Mouse (Mus musculus) liver, embryonic 11.5 days (tissue): ENCODE measurements around the gene Lhfpl2. TPM values are rescaled to one million over a fixed set of nuclear protein-coding genes. Genes with fewer than 3 reads are reported as not detected.

ENCODE experiments used
- ATAC-seq: fragments of 200-750 bp; cut with Nextera tagmentation; replicated peaks from 2 replicates; pipeline ENCODE4 v1.8.0; 2017; ENCODE audit warnings: moderate number of reproducible peaks, mild to moderate bottlenecking, moderate TSS enrichment, moderate library complexity; ENCODE audit not compliant: low FRiP score
- DNase-seq: peaks from one replicate; pipeline ENCODE4 v3.0.0-alpha.2; 2017; ENCODE audit warnings: low spot score
- H3K27ac ChIP-seq: fragments of 300-500 bp; sonication (generic); 2 replicates; pipeline ENCODE4 v1.5.1; 2014; ENCODE audit warnings: mild to moderate bottlenecking, low read depth, low read length, control low read depth
- H3K27me3 ChIP-seq: fragments of 300-500 bp; sonication (generic); replicated peaks from 2 replicates; pipeline ENCODE4 v1.6.1; 2014; ENCODE audit warnings: low read length, mixed read lengths; ENCODE audit not compliant: control insufficient read depth, insufficient read depth
- H3K36me3 ChIP-seq: fragments of 300-500 bp; sonication (generic); 2 replicates; pipeline ENCODE4 v1.6.1; 2014; ENCODE audit warnings: mild to moderate bottlenecking, low read length, moderate library complexity, mixed read lengths; ENCODE audit not compliant: control insufficient read depth, insufficient read depth
- H3K4me1 ChIP-seq: fragments of 300-500 bp; sonication (generic); replicated peaks from 2 replicates; pipeline ENCODE4 v1.6.1; 2014; ENCODE audit warnings: low read length, mixed read lengths; ENCODE audit not compliant: control insufficient read depth, insufficient read depth
- H3K4me2 ChIP-seq: fragments of 300-500 bp; sonication (generic); 2 replicates; pipeline ENCODE4 v1.6.1; 2014; ENCODE audit warnings: mild to moderate bottlenecking, control low read depth, moderate library complexity
- H3K4me3 ChIP-seq: fragments of 300-500 bp; sonication (generic); 2 replicates; pipeline ENCODE4 v1.5.1; 2014; ENCODE audit warnings: low read depth, low read length, control low read depth
- H3K9ac ChIP-seq: fragments of 300-500 bp; sonication (generic); 2 replicates; pipeline ENCODE4 v1.6.1; 2014; ENCODE audit warnings: low read depth, low read length, control low read depth
- H3K9me3 ChIP-seq: fragments of 300-500 bp; sonication (generic); 2 replicates; pipeline ENCODE4 v1.6.1; 2016; ENCODE audit warnings: low read length, inconsistent platforms, mixed read lengths; ENCODE audit not compliant: control insufficient read depth
- WGBS: fragments of 180-500 bp; shearing (Covaris S2); extraction: QIAGEN DNeasy Blood & Tissue Kit; methylation state at CpG from one replicate; pipeline ENCODE4 v1.1.7; 2014; 5-methylcytosine and 5-hydroxymethylcytosine counted together
- polyA plus RNA-seq: library from polyadenylated mRNA; unstranded; fragments of >200 nt; fragmentation: Nextera tagmentation; extraction: Ambion mirVana; gene quantifications from 2 replicates; pipeline ENCODE4 v1.2.1, GENCODE M21; 2014

The Lhfpl2 gene
- polyA plus RNA-seq, 1 experiment from 2014 or later = 18.0 TPM

DNA sequence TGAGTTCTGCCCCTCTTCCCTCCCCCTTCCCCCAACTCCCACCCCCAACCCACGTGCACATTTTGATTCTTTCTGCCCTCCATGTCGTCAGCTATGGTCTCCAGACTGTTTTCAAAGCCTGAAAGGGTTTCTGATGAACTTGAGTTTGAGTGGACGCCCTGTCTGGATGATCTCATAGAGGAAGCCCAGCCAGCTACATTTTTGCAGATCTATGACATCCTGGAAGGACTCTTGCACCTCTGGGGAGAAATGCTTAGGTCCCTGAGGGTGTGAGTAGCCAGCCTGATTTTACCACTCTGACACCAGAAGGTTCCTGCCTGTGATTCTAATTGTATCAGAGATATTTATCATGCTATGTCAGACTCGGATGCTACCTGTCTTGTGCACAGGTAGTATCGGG is 91.4 kb downstream of the Lhfpl2 start:
- H3K27ac ChIP-seq = no peak overlapping the region
- no peaks in the 10 kb centered on the region for H3K27me3 ChIP-seq
- H3K4me2 ChIP-seq = no peak overlapping the region
- no peak overlapping the region for H3K9ac ChIP-seq
- no peaks in the 10 kb centered on the region for H3K4me1 ChIP-seq
- DNase-seq (no peak), ATAC-seq (no peak)
- H3K4me3 ChIP-seq = no peak overlapping the region
- H3K9me3 ChIP-seq = no peaks in the 10 kb centered on the region
- 64% methylated on average over 5 of the region's 5 CpGs for WGBS
- H3K36me3 ChIP-seq = no peaks in the 10 kb centered on the region

DNA sequence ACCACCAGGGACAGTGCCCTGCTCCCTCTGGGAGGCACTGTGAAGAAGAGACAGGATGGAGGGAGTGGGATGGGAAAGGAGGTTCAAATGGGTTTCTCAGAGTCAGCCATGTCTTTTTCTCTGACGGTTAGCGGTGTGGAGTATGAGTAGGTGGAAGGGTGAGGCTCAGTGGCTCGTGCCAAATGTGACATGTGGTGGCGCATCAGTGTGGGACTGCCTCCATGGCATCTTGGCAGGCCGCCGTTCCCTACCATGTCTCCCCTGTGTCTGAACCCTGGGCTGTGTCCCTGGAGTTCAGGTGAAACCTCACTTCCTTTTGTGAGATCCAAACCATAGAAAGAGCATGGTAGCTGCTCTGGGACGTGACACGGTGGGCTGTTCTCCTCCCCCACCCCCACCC is 92.2 kb downstream of the Lhfpl2 start:
- H3K36me3 ChIP-seq = no peaks in the 10 kb centered on the region
- DNase-seq (no peak), ATAC-seq (no peak)
- H3K4me3 ChIP-seq = no peak overlapping the region
- no peak overlapping the region for H3K27ac ChIP-seq
- 81% methylated on average over 8 of the region's 8 CpGs for WGBS
- H3K9ac ChIP-seq = no peak overlapping the region
- H3K4me1 ChIP-seq = no peaks in the 10 kb centered on the region
- no peak overlapping the region for H3K4me2 ChIP-seq
- no peaks in the 10 kb centered on the region for H3K27me3 ChIP-seq
- H3K9me3 ChIP-seq = no peaks in the 10 kb centered on the region

DNA sequence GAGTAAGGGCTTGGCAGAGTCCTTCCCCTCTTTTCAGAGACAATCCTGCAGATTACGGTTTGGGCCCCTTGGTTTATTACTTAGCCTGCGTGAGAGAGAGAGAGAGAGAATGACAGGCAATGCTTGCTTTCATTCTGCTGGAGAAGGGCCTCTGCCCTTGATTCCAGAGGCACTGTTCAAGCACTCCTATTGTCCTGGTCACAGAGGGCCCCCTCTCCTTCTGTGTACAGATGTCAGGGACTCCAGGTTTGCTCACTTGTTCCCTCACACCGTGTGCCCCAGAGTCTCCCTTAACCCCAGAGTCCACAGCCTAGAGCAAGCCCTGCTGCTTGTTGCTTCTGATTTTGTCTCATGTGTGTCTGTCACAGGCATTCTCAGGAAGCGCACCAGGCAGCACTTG is 93.7 kb downstream of the Lhfpl2 start:
- Histone ChIP-seq H3K4me1 (no peaks in the 10 kb centered on the region), H3K36me3 (no peaks in the 10 kb centered on the region), H3K27me3 (no peaks in the 10 kb centered on the region), H3K9me3 (no peaks in the 10 kb centered on the region), H3K27ac (no peak overlapping the region), H3K4me2 (no peak overlapping the region), H3K9ac (no peak overlapping the region), H3K4me3 (no peak overlapping the region)
- DNase-seq (no peak), ATAC-seq (no peak)
- WGBS = 68% methylated on average over 4 of the region's 4 CpGs

DNA sequence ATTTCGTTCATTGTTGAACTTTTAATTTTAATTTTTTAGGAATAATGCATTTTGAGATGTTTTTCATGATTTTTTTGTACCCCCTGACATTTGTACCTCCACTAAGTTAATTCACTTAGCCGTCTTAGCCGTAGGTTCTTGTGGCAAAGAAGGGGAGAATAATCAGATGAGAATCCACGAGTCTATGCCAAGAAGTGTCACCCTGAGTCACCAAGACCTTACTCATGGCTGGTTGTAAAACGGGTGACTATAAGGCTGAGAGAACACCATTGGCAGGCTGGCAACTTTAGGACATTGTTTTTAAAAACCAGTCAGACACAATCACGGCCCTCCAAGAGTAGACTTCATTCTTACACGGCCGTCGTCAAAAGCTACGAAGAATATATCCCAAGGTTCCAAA is 95.2 kb downstream of the Lhfpl2 start:
- no peaks in the 10 kb centered on the region for H3K27me3 ChIP-seq
- 92% methylated on average over 10 of the region's 10 CpGs for WGBS
- ATAC-seq (no peak), DNase-seq (no peak)
- no peaks in the 10 kb centered on the region for H3K4me1 ChIP-seq
- no peak overlapping the region for H3K4me2 ChIP-seq
- no peak overlapping the region for H3K4me3 ChIP-seq
- H3K36me3 ChIP-seq = no peaks in the 10 kb centered on the region
- no peaks in the 10 kb centered on the region for H3K9me3 ChIP-seq
- no peak overlapping the region for H3K9ac ChIP-seq
- no peak overlapping the region for H3K27ac ChIP-seq

DNA sequence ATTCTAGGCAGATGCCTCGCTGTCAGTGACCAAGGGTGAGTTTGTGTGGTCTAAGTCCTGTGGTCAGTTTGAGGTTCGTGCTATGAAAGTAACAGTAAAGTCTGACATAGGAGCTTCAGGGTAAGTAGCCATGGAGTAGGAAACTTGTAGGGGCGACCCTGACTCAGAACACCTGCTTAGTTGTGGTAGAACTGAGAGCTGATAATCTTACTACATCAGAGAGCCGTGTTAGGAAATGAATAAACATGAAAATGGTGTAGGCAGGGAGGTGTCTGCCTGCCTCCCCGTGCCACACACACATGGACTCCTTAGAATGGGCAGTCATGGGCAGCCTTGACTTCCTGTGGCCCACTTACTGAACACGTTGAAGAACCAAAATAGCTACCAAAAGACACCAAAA is 96.1 kb downstream of the Lhfpl2 start:
- Histone ChIP-seq H3K36me3 (no peaks in the 10 kb centered on the region), H3K4me3 (no peak overlapping the region), H3K27me3 (no peaks in the 10 kb centered on the region), H3K4me2 (no peak overlapping the region), H3K27ac (no peak overlapping the region), H3K9ac (no peak overlapping the region), H3K4me1 (no peaks in the 10 kb centered on the region), H3K9me3 (no peaks in the 10 kb centered on the region)
- ATAC-seq = no peak
- WGBS = 74% methylated on average over 6 of the region's 6 CpGs
- DNase-seq = no peak

DNA sequence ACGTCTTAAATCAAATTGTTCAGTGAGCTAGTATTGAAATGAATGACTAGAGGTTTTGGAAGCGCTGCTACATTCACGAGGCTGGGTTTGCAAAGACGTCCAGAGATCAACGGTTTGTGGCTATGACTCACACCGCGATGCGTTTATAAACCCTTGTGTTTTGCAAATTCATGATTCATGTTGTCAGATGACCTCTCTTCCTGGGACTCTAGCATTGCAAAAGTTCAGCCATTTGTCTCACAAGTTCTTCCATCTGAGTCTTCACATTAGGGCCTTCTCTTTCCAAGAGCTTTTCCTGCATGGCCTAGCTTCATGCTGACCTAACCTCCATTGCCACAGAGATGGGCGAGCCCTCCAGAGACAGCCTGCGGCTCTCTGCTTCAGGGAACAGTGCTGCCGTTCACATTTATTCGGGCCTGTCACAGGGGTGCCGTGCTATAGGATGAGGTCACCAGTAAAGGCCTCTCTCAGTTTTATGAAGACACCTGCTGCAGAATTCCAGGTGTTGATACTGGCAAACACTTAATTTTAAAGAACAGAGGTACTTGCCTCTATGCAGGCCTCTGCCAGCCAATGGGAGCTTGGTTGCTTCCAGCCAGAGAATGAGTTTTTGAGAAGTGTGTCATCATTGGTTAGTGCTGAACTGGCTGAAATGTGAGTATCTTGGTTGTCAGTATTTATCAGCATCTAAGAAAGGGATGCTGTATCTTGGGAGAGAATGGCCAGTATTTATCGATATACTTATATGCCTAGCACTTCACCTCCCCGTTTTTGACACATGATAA is 97.1 kb downstream of the Lhfpl2 start:
- Histone ChIP-seq H3K36me3 (no peaks in the 10 kb centered on the region), H3K9me3 (no peaks in the 10 kb centered on the region), H3K4me1 (0 out of 2 replicates have a peak, but pooled peaks cover 1% of the 10 kb centered on the region), H3K4me2 (no peak overlapping the region), H3K9ac (no peak overlapping the region), H3K27me3 (no peaks in the 10 kb centered on the region), H3K4me3 (no peak overlapping the region), H3K27ac (no peak overlapping the region)
- no peak for DNase-seq
- 79% methylated on average over 15 of the region's 15 CpGs for WGBS
- no peak for ATAC-seq

DNA sequence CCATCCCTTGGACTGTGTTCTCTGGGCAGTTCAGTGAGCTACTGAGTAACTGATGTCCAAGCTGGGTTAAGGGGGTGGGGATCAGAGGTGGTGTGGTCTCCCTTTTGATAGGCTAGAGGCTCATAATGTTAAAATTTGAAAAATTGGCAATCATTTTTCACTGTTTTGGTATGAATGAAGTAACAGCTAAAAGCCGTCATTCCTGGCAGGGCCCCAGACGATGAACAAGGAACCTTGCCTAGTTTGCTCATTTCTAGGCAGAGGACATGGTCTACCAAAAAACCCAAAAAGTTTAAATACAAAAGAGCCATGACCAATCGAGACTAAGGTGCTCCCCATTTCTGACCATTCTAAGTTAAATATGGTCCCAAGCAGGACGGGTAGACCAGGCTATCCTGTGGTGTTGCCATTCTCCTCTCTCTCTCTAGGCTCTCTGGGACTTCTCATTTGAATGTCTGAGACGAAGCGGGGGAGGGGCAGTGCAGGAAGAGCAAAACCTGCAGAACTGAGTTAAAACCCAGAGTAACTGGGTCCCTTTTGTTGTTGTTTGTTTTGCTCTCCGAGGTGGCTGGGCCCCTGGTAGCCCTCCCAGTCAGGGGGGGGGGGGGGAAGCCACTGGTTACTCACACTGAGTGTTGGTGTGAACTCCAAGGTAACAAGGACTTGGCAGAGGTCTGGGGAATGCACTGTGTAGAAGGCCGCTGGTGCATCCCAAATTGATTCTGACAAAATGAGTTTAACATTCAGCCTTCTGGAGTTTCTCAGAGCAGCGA is 98.2 kb downstream of the Lhfpl2 start:
- Histone ChIP-seq H3K9ac (no peak overlapping the region), H3K4me2 (no peak overlapping the region), H3K27ac (no peak overlapping the region), H3K4me3 (no peak overlapping the region), H3K36me3 (no peaks in the 10 kb centered on the region), H3K27me3 (no peaks in the 10 kb centered on the region), H3K9me3 (no peaks in the 10 kb centered on the region), H3K4me1 (0 out of 2 replicates have a peak, but pooled peaks cover 4% of the 10 kb centered on the region)
- 54% methylated on average over 9 of the region's 9 CpGs for WGBS
- DNase-seq (no peak), ATAC-seq (no peak)

DNA sequence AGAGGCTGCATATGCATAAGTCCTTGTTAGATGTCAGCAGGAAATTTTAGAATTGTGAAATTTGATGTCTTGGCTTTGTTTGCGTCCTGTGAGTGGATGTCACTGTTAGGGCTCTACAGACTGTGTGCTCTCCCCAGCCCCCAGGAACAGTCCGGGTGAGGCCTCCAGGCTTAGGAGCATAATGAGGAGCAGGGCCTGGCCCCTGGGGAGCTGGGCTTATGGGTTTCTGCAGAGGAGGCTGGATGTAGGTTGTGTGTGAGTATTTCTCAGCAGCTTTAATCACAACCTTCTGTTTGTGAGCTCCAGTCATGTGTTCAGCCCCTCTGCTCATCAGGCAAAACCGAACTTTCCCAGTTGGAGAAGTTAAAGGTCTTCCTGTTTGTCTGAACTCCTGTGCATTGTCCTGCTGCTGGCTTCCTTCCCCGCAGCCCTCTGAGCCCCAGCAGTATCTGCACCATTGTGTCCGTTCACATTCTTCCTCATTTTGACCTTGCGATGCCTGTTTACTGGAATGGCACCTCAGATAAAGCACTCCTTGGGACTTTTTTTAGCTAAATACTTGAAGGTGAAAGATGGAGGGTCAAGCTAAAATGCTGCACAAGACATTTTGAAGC is 101.4 kb downstream of the Lhfpl2 start:
- Histone ChIP-seq H3K9me3 (no peaks in the 10 kb centered on the region), H3K4me1 (0 out of 2 replicates have a peak, but pooled peaks cover 4% of the 10 kb centered on the region), H3K4me2 (no peak overlapping the region), H3K27me3 (no peaks in the 10 kb centered on the region), H3K9ac (no peak overlapping the region), H3K4me3 (no peak overlapping the region), H3K36me3 (no peaks in the 10 kb centered on the region), H3K27ac (no peak overlapping the region; the same call in 1 of the 2 replicates)
- 39% methylated on average over 6 of the region's 6 CpGs for WGBS
- ATAC-seq = no peak; the same call in 1 of the 2 replicates
- DNase-seq = no peak
